Mouse (Mus musculus) ES-E14 (cell line): ENCODE results near the gene Herc4. TPM values are rescaled to one million over a fixed set of nuclear protein-coding genes. Genes with fewer than 3 reads are reported as not detected.

ENCODE experiments used
- DNase-seq: peaks from one replicate; pipeline ENCODE4 v3.0.0-alpha.2; 2013; ENCODE audit warnings: low read depth, low spot score
- H3K27ac ChIP-seq: 2 replicates; pipeline ENCODE4 v1.5.1; 2012; ENCODE audit warnings: low read depth, mild to moderate bottlenecking, low read length, moderate library complexity, mixed read lengths; ENCODE audit not compliant: poor library complexity, insufficient read depth, severe bottlenecking
- H3K36me3 ChIP-seq: 2 replicates; pipeline ENCODE4 v1.6.1; 2012; ENCODE audit warnings: mild to moderate bottlenecking, low read length, moderate library complexity, mixed read lengths; ENCODE audit not compliant: control insufficient read depth, poor library complexity, insufficient read depth, severe bottlenecking
- H3K4me1 ChIP-seq, 2 experiments: fragments of 150-350 bp in 1 of 2; sonication (generic) in 1 of 2; 2 replicates each; pipeline ENCODE4 v1.6.1; 2012; ENCODE audit warnings: low read length in 2 of 2, mild to moderate bottlenecking in 1 of 2, mixed read lengths in 1 of 2; ENCODE audit not compliant: control insufficient read depth in 2 of 2, insufficient read depth in 2 of 2, poor library complexity in 1 of 2
- H3K4me3 ChIP-seq, 2 experiments: fragments of 150-350 bp in 1 of 2; sonication (generic) in 1 of 2; 2 replicates each; pipeline ENCODE4 v1.5.1; 2012; ENCODE audit warnings: low read length in 2 of 2, low read depth in 1 of 2, mild to moderate bottlenecking in 1 of 2, mixed read lengths in 1 of 2; ENCODE audit not compliant: insufficient read depth in 1 of 2, poor library complexity in 1 of 2, severe bottlenecking in 1 of 2
- H3K9ac ChIP-seq: 2 replicates; pipeline ENCODE4 v1.6.1; 2012; ENCODE audit warnings: low read depth, mild to moderate bottlenecking, low read length, mixed read lengths; ENCODE audit not compliant: poor library complexity, insufficient read depth, severe bottlenecking
- H3K9me3 ChIP-seq: fragments of 150-350 bp; sonication (generic); 2 replicates; pipeline ENCODE4 v1.6.1; 2012; ENCODE audit warnings: low read depth, mild to moderate bottlenecking, low read length; ENCODE audit not compliant: control insufficient read depth, insufficient read depth
- CHD2 ChIP-seq: IDR thresholded peaks from 2 replicates; pipeline ENCODE4 v1.6.1; 2014; ENCODE audit warnings: mild to moderate bottlenecking, low read depth, low read length, inconsistent platforms
- HCFC1 ChIP-seq: IDR thresholded peaks from 2 replicates; pipeline ENCODE4 v1.6.1; 2012; ENCODE audit warnings: low read length, inconsistent platforms, borderline replicate concordance; ENCODE audit not compliant: insufficient read depth
- MAFK ChIP-seq: IDR thresholded peaks from 2 replicates; pipeline ENCODE4 v1.6.1; 2014; ENCODE audit warnings: mild to moderate bottlenecking, low read depth, low read length, inconsistent platforms; ENCODE audit not compliant: insufficient read depth
- ZC3H11A ChIP-seq: IDR thresholded peaks from 2 replicates; pipeline ENCODE4 v1.6.1; 2012; ENCODE audit warnings: low read depth, mild to moderate bottlenecking, inconsistent platforms, low read length, borderline replicate concordance
- ZNF384 ChIP-seq: IDR thresholded peaks from 2 replicates; pipeline ENCODE4 v1.6.1; 2012; ENCODE audit warnings: low read depth, low read length, inconsistent platforms
- in situ Hi-C, 2 experiments: fragments of 600-800 bp; cut with MboI; formaldehyde crosslinking; loops; one replicate each; pipeline ENCODE4 v1.15.1; 2025; ENCODE audit warnings: low sequenced_read_pairs in 2 of 2, inconsistent platforms in 1 of 2; ENCODE audit not compliant: unreplicated experiment in 2 of 2
- total RNA-seq: library from RNA; depleted of rRNA; stranded (reverse); fragments of 300-350 nt; gene quantifications from 2 replicates; pipeline ENCODE4 v1.2.3, GENCODE M21; 2012

Gene Herc4
- total RNA-seq, 1 experiment, result 87.9 TPM

DNA sequence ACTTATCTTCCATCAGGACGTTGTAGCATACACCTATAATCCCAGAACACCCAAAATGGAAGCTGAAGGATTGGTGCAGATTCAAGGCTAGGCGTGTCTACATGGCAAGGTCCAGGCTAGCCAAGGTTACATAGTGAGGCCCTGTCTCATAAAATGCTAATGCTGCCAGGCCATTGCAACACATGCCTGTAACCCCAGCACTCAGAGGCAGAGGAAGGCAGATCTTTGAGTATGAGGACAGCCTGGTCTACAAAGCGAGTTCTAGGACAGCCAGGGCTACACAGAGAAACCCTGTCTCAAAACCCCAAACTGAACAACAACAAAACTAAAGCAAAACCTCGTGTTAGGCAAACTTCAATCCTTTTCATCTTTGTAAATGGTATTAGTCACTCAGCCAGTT, 5.5 kb upstream of the Herc4 start:
- TF ChIP-seq ZC3H11A (no peak), HCFC1 (no peak), MAFK (no peak), ZNF384 (no peak), CHD2 (no peak)
- no peak overlapping the region for H3K27ac ChIP-seq

DNA sequence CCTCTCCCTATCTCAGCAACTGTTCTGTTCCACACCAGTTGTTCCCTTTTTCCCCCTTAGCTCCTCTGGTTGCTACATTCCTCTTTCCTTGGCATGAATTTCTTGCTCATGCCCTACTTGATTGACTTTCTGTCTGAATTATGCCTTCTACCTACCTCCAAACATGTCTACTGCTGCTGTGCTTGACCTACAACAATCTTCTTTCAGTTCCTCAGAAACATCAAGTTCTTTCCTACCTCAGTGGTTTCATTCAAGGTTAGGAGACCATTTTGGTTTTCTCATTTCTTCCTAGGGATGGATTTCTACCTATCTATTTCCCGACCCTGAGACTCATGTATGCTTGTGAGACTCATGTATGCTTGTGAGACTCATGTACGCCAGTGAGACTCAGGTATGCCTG, 3.8 kb upstream of the Herc4 start:
- H3K36me3 ChIP-seq, result no peaks in the 10 kb centered on the region
- no peak for TF ChIP-seq ZC3H11A
- TF ChIP-seq HCFC1, result no peak
- TF ChIP-seq ZNF384, result no peak
- no peak for TF ChIP-seq MAFK
- no peak for TF ChIP-seq CHD2
- H3K4me3 ChIP-seq, result no peak overlapping the region
- peaks cover 0 to 4% of the 10 kb centered on the region in 2 experiments; a peak in 1 of 4 replicates for H3K4me1 ChIP-seq
- no peak for DNase-seq
- H3K9ac ChIP-seq, result no peak overlapping the region
- H3K9me3 ChIP-seq, result no peaks in the 10 kb centered on the region
- no peak overlapping the region for H3K27ac ChIP-seq
- in situ Hi-C loops, result no loop called here

More for the DNA sequence above, 5.5 kb upstream of the Herc4 start:
- Histone ChIP-seq H3K9ac (no peak overlapping the region; the same call in 1 of the 2 replicates), H3K9me3 (no peaks in the 10 kb centered on the region), H3K4me1 (peaks cover 0 to 4% of the 10 kb centered on the region in 2 experiments; a peak in 1 of 4 replicates), H3K4me3 (no peak overlapping the region), H3K36me3 (no peaks in the 10 kb centered on the region)
- in situ Hi-C loops, result no loop called here
- no peak for DNase-seq

DNA sequence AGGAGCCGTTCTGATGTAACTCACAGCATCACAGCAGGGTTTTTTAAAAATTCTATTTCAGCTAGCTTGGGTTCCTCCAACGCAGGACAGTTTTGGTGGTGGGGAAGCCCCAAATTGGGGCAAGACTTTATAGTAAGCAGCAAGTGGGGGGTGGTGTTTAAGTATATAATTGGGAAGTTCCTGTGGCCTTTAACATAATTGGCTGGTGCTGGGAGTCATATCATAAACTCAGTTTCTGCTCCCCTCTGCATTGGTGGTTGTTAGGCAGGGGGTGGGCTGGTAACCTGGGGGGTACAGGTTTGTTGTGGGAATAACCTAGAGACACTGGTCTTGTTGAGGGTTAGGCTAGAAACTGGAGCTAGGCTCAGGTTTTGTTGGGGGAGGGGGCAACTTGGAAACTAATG, 2.7 kb upstream of the Herc4 start:
- Histone ChIP-seq H3K9ac (no peak overlapping the region), H3K4me1 (peaks cover 0 to 4% of the 10 kb centered on the region in 2 experiments; a peak in 1 of 4 replicates), H3K27ac (no peak overlapping the region), H3K9me3 (no peaks in the 10 kb centered on the region), H3K4me3 (no peak overlapping the region), H3K36me3 (no peaks in the 10 kb centered on the region; the same call in 1 of the 2 replicates)
- TF ChIP-seq MAFK, result no peak
- TF ChIP-seq HCFC1, result no peak
- no peak for TF ChIP-seq CHD2
- TF ChIP-seq ZNF384, result no peak
- TF ChIP-seq ZC3H11A, result no peak
- in situ Hi-C loops, result no loop called here
- DNase-seq, result no peak

DNA sequence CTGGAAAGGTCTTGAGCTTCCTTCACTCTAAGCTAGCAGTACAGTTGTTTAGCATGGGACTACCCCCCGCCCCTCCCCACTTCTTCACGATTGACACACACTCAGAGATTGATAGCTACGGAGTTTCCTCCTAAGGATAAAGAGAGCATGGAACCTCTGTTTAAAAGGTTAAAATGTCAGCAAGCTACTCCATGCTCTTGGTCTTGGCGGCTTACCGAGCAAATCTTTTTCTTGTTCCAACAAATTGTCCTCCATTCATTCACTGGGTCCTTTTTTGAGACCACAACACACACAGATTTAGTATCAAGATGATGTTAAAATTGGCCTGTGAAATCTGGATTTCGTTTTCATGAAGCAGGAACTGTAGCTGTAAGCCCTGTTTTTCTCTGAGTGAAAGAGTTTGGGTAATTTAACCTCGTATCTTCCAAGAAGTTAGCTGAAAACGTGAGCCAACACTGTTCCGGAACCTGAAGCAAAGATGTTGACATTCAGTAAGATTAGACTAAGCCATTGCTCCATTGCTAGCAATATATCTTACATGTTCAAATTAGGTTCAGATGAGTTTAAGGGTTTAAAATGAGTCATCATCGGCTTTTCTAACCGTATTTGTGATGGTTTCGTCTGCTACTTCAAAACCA, 693 bp upstream of the Herc4 start:
- H3K9me3 ChIP-seq, result no peaks in the 10 kb centered on the region
- H3K4me3 ChIP-seq, result peak overlapping the region; percentile 39 to 79
- no peak for DNase-seq
- H3K36me3 ChIP-seq, result peaks cover 3% of the 10 kb centered on the region
- TF ChIP-seq CHD2 (no peak), ZNF384 (no peak), ZC3H11A (no peak), HCFC1 (no peak), MAFK (no peak)
- H3K9ac ChIP-seq, result no peak overlapping the region; the same call in 1 of the 2 replicates
- H3K4me1 ChIP-seq, result peaks cover 2 to 6% of the 10 kb centered on the region in 2 experiments; a peak in 3 of 4 replicates
- in situ Hi-C loops, result no loop called here
- no peak overlapping the region for H3K27ac ChIP-seq
